Mouse (Mus musculus): ENCODE measurements around the gene Glycam1. TPM values are rescaled to one million over a fixed set of nuclear protein-coding genes. Genes with fewer than 3 reads are reported as not detected.
A peak's percentile ranks its signal among the peaks of the same experiment; 100 is the strongest.

Glycam1 gene
- polyA plus RNA-seq, 1 experiment from 2014 or later: 1.7 TPM

- TF ChIP-seq EP300 (optimal IDR thresholded peaks at IDR 0.05) (no peak), CTCF (IDR thresholded peaks at IDR 0.05; ENCODE audit: low read depth) (no peak)
- Histone ChIP-seq H3K27ac (replicated peaks) (no peak overlapping the region), H3K27me3 (ENCODE audit: control insufficient read depth, insufficient read depth, low read length) (no peaks in the 10 kb centered on the region), H3K9ac (ENCODE audit: low read length) (no peak overlapping the region), H3K4me2 (replicated peaks; ENCODE audit: low read depth) (no peak overlapping the region), H3K36me3 (ENCODE audit: control insufficient read depth, insufficient read depth, low read length) (no peaks in the 10 kb centered on the region), H3K9me3 (ENCODE audit: control insufficient read depth, low read length) (no peaks in the 10 kb centered on the region), H3K4me1 (replicated peaks; ENCODE audit: control insufficient read depth, insufficient read depth) (no peaks in the 10 kb centered on the region), H3K4me3 (ENCODE audit: low read depth, low read length) (no peak overlapping the region)
- DNase-seq (ENCODE audit: low spot score): no peak
- no peak for ATAC-seq (ENCODE audit: low FRiP score, low TSS enrichment)
- WGBS: 19% methylated on average over 5 of the region's 5 CpGs
Measured at GRCm38 (mm10) chr15:103518600-103519385, 46.1 kb downstream of the Glycam1 start.

- no peaks in the 10 kb centered on the region for H3K9me3 ChIP-seq (ENCODE audit: control insufficient read depth, low read length)
- no peaks in the 10 kb centered on the region for H3K4me1 ChIP-seq (replicated peaks; ENCODE audit: control insufficient read depth, insufficient read depth)
- DNase-seq (ENCODE audit: low spot score): no peak
- H3K27me3 ChIP-seq (ENCODE audit: control insufficient read depth, insufficient read depth, low read length): no peaks in the 10 kb centered on the region
- H3K27ac ChIP-seq (replicated peaks): peak overlapping the region; percentile 75
- no peaks in the 10 kb centered on the region for H3K36me3 ChIP-seq (ENCODE audit: control insufficient read depth, insufficient read depth, low read length)
- peak overlapping the region; percentile 42 for H3K4me2 ChIP-seq (replicated peaks; ENCODE audit: low read depth)
- no peak overlapping the region for H3K4me3 ChIP-seq (ENCODE audit: low read depth, low read length)
- no peak for TF ChIP-seq EP300 (optimal IDR thresholded peaks at IDR 0.05)
- TF ChIP-seq CTCF (IDR thresholded peaks at IDR 0.05; ENCODE audit: low read depth): no peak
- no peak overlapping the region for H3K9ac ChIP-seq (ENCODE audit: low read length)
- 30% methylated on average over 3 of the region's 3 CpGs for WGBS
- ATAC-seq (ENCODE audit: low FRiP score, low TSS enrichment): no peak; the same call in 1 of the 2 replicates
Measured at GRCm38 (mm10) chr15:103514914-103515313, 50.0 kb downstream of the Glycam1 start.

GRCm38 (mm10) chr15:103514119-103514518, 50.8 kb downstream of the Glycam1 start:
- no peaks in the 10 kb centered on the region for H3K27me3 ChIP-seq (ENCODE audit: control insufficient read depth, insufficient read depth, low read length)
- peak overlapping the region; percentile 42 for H3K4me2 ChIP-seq (replicated peaks; ENCODE audit: low read depth)
- peak; percentile 95 for ATAC-seq (ENCODE audit: low FRiP score, low TSS enrichment)
- no peak overlapping the region for H3K9ac ChIP-seq (ENCODE audit: low read length)
- TF ChIP-seq EP300 (optimal IDR thresholded peaks at IDR 0.05) (no peak), CTCF (IDR thresholded peaks at IDR 0.05; ENCODE audit: low read depth) (no peak)
- DNase-seq (ENCODE audit: low spot score): peak; percentile 76
- no peaks in the 10 kb centered on the region for H3K36me3 ChIP-seq (ENCODE audit: control insufficient read depth, insufficient read depth, low read length)
- peak overlapping the region; percentile 21; the same call in 1 of the 2 replicates for H3K4me3 ChIP-seq (ENCODE audit: low read depth, low read length)
- no peaks in the 10 kb centered on the region for H3K9me3 ChIP-seq (ENCODE audit: control insufficient read depth, low read length)
- 2% methylated on average over 10 of the region's 10 CpGs for WGBS
- H3K27ac ChIP-seq (replicated peaks): peak overlapping the region; percentile 75
- no peaks in the 10 kb centered on the region; the same call in 1 of the 2 replicates for H3K4me1 ChIP-seq (replicated peaks; ENCODE audit: control insufficient read depth, insufficient read depth)

GRCm38 (mm10) chr15:103513621-103514031, 51.3 kb downstream of the Glycam1 start:
- Histone ChIP-seq H3K9ac (ENCODE audit: low read length) (no peak overlapping the region), H3K27me3 (ENCODE audit: control insufficient read depth, insufficient read depth, low read length) (no peaks in the 10 kb centered on the region)
- WGBS: 10% methylated on average over 7 of the region's 7 CpGs

More at GRCm38 (mm10) chr15:103513621-103514031, 51.3 kb downstream of the Glycam1 start:
- Histone ChIP-seq H3K4me2 (replicated peaks; ENCODE audit: low read depth) (peak overlapping the region; percentile 42), H3K4me3 (ENCODE audit: low read depth, low read length) (peak overlapping the region; percentile 21; the same call in 1 of the 2 replicates), H3K9me3 (ENCODE audit: control insufficient read depth, low read length) (no peaks in the 10 kb centered on the region), H3K4me1 (replicated peaks; ENCODE audit: control insufficient read depth, insufficient read depth) (no peaks in the 10 kb centered on the region; the same call in 1 of the 2 replicates), H3K27ac (replicated peaks) (peak overlapping the region; percentile 63; the same call in 1 of the 2 replicates), H3K36me3 (ENCODE audit: control insufficient read depth, insufficient read depth, low read length) (no peaks in the 10 kb centered on the region)
- ATAC-seq (ENCODE audit: low FRiP score, low TSS enrichment) (peak; percentile 55), DNase-seq (ENCODE audit: low spot score) (no peak)
- TF ChIP-seq EP300 (optimal IDR thresholded peaks at IDR 0.05) (no peak), CTCF (IDR thresholded peaks at IDR 0.05; ENCODE audit: low read depth) (no peak)

Other genes starting within 250 kb of the Glycam1 start
- 6.0 and 7.4 TPM in 2 replicates for gene Zfp385a, start 225.0 kb downstream of the Glycam1 start, polyA plus RNA-seq (2015; fragmentation: Nextera tagmentation; extraction: Ambion mirVana)
- gene Itga5, start 198.3 kb downstream of the Glycam1 start, polyA plus RNA-seq (2015; fragmentation: Nextera tagmentation; extraction: Ambion mirVana): 28.7 and 36.2 TPM in 2 replicates
- not detected in 2 replicates for gene Gtsf1, start 134.6 kb downstream of the Glycam1 start, polyA plus RNA-seq (2015; fragmentation: Nextera tagmentation; extraction: Ambion mirVana)
- gene Gtsf2, start 116.6 kb downstream of the Glycam1 start, polyA plus RNA-seq (2015; fragmentation: Nextera tagmentation; extraction: Ambion mirVana): not detected in 2 replicates
- gene Nckap1l, start 111.3 kb downstream of the Glycam1 start, polyA plus RNA-seq (2015; fragmentation: Nextera tagmentation; extraction: Ambion mirVana): 1.5 and 1.6 TPM in 2 replicates
- gene Pde1b, start 62.0 kb downstream of the Glycam1 start, polyA plus RNA-seq (2015; fragmentation: Nextera tagmentation; extraction: Ambion mirVana): 5.0 and 5.8 TPM in 2 replicates
- 7.1 and 7.7 TPM in 2 replicates for gene Ppp1r1a, start 27.1 kb downstream of the Glycam1 start, polyA plus RNA-seq (2015; fragmentation: Nextera tagmentation; extraction: Ambion mirVana)
- gene Mucl1, start 190.4 kb upstream of the Glycam1 start, polyA plus RNA-seq (2015; fragmentation: Nextera tagmentation; extraction: Ambion mirVana): not detected in 2 replicates